Mouse (Mus musculus): ENCODE data around the gene Trak2. TPM values are rescaled to one million over a fixed set of nuclear protein-coding genes. Genes with fewer than 3 reads are reported as not detected.
A peak's percentile ranks its signal among the peaks of the same experiment; 100 is the strongest.
"Not testable (repeated sequence)": the region's sequence is repeated elsewhere in the genome, so short reads cannot be mapped to it uniquely, and the experiment has no call there.

The Trak2 gene
- total RNA-seq, 2 experiments from 2014 or later: 1,139 to 1,593 TPM

- ATAC-seq (replicated peaks; ENCODE audit: low FRiP score, poor library complexity, severe bottlenecking): peak; percentile 5
Measured at GRCm38 (mm10) chr1:58954578-58955410, 18.4 kb downstream of the Trak2 start.

- ATAC-seq (replicated peaks; ENCODE audit: low FRiP score, poor library complexity, severe bottlenecking): peak; percentile 82
Measured at GRCm38 (mm10) chr1:58953686-58954434, 19.4 kb downstream of the Trak2 start.

DNA sequence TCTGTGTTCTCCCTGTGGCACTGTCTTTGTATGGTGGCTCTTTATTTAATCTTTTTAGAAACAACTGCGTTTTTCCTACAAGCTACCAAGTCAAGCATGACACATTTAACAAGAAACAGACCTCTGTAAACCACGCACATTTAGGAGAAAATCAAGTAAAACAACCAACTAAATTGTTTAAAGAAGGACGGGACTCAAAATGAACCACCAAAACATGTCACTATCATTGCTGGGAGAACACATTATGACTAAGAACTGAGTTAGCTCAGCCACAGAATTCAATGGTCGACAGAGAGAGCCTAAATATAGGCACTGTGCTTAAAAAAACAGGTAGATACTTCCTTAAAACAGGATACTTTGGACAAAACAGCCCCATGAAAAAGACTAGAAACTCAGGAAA is 20.2 kb downstream of the Trak2 start:
- no peak for ATAC-seq (replicated peaks; ENCODE audit: low FRiP score, poor library complexity, severe bottlenecking)

DNA sequence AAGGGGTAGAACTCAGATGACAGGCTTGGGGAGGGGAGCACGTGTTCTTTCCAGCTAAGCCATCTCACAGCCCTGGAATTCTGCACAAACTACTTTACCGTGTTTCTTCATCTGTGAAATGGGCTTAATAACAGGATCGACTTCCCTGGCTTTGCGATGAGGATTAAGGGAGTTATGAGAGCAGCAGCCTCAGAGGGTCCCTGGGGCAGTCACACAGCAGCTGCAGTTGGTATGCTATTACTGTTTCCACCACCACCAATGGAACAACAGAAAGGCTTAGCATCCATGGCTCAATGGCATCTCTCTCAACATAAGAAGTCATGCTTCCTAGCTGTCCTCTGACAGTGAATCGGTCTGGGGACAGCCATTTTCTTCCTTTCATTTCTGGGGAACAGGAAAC is 20.7 kb downstream of the Trak2 start:
- ATAC-seq (replicated peaks; ENCODE audit: low FRiP score, poor library complexity, severe bottlenecking): no peak

GRCm38 (mm10) chr1:58951841-58952240 is 21.4 kb downstream of the Trak2 start:
- no peak for ATAC-seq (replicated peaks; ENCODE audit: low FRiP score, poor library complexity, severe bottlenecking)

DNA sequence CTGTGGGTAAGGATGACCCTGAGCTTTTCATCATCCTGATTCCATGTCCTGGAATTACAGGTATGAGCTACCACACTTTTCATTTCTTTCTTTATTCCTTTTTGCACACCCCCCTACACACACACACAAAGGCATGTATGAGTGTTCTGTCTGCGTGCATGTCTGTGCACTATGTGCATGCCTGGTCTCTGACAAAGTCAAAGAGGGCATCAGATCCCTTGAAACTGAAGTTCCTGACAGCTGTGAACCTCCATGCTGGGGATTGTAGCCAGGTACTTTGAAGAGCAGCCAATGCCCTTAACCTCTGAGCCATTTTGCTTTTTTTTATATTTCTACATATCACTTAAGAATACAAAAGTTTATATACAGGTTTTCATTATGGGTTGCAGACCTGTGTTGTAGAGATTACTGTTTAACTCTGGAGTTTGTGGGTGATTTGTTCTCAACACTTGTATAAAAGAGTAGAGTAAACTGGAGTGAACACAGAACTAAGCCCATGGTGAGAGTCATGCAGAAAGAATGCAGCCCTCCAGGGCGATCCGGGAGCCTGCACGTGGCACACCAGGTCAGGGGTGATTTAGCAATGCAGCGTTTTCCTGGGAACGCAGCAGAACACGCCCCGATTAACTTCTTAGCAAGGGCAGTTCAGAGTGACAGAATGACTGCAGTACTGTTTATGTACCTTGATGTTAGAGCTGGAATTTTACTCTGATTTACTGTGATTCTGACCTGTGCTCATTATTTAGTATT is 22.2 kb downstream of the Trak2 start:
- ATAC-seq (replicated peaks; ENCODE audit: low FRiP score, poor library complexity, severe bottlenecking): no peak

DNA sequence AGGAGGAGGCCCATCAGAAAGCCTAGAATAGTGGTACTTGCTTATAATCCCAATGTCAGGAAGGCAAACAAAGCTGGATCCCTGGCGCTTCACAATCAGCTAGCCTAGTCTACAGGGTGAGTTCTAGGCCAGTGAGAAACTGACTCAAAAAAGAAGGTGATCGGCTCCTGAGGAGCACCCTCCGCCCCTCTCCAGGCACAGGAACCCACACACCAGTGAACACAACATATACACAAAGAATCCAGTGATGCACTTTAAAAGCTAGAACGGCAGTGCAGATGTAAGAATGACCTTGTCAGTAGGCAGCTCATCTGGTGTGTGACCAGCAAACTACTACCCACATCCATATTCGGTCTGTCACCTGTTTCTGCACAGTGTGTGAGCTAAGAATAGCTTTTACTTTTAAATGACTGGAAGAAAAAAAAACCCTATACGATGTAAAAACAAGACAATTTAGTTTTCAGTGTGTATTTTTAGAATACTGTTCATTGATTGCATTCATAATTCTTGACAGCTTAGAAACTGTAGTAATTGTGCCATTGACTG is 23.6 kb downstream of the Trak2 start:
- no peak for ATAC-seq (replicated peaks; ENCODE audit: low FRiP score, poor library complexity, severe bottlenecking)

GRCm38 (mm10) chr1:58946718-58947117 is 26.5 kb downstream of the Trak2 start:
- ATAC-seq (replicated peaks; ENCODE audit: low FRiP score, poor library complexity, severe bottlenecking): 0 out of 2 replicates have a peak, but pooled peaks have one; percentile 29

- ATAC-seq (replicated peaks; ENCODE audit: low FRiP score, poor library complexity, severe bottlenecking): no peak
Measured at GRCm38 (mm10) chr1:58945960-58946670, 27.1 kb downstream of the Trak2 start.

DNA sequence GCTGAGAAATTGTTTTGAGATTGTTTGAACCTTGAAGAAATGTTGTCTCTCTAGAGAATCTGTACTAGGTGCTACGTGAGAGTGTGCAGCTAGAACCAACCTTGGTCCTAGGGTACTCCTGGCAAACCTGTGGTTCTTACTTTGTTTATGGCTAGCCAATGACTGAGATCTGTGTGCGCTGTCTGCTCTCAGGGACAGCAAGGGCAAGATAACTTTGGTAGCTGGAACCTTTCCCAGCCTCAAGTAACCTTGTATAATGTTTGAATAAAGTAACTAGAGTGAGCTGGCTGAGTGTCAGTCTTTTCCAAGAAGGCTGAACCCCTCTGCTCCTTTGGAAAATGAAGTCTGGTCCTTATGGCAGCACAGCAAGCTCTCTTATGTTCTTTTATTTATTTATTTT is 27.7 kb downstream of the Trak2 start:
- no peak for ATAC-seq (replicated peaks; ENCODE audit: low FRiP score, poor library complexity, severe bottlenecking)

- peak; percentile 62 for ATAC-seq (replicated peaks; ENCODE audit: low FRiP score, poor library complexity, severe bottlenecking)
Measured at GRCm38 (mm10) chr1:58937606-58938099, 35.6 kb downstream of the Trak2 start.

DNA sequence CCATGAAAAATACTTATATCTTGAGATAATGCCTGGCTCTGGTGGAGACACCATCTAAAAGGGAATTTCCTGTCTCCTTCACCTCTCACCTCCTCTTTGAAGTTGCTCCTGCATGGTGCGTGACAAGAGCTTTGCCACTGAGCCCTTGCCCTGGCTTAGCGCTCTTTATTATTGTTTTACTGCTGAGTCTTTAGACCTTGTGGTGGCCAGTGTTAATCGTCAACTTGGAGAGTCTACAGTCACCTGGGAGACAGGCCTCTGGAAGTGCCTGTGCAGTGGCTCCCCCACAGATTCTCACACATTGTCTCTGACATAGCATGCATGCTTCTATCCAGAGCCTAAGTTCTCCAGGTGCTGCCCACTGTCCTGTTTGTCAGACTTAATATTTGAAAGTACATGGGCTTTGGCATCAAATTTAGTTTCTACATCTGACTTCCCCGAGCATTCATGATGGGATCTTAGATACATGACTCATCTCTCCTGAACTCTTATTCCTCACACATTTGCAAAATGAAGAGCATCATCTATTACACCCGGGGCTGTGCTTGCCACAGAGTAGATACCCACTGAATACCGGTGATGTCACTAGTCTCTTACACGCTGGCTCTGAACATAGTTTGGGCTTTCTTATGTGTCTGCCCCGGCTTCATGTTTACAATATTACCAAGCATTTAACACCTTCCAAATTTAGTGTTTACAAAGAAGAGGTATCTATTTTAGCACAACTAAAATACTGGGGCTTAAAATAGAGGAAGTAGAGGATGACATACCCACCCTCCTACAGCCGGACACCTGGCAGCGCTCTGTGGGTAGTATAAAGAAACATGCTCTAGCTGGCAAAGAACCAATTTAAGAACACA is 36.3 kb downstream of the Trak2 start:
- peak; percentile 70 for ATAC-seq (replicated peaks; ENCODE audit: low FRiP score, poor library complexity, severe bottlenecking)

DNA sequence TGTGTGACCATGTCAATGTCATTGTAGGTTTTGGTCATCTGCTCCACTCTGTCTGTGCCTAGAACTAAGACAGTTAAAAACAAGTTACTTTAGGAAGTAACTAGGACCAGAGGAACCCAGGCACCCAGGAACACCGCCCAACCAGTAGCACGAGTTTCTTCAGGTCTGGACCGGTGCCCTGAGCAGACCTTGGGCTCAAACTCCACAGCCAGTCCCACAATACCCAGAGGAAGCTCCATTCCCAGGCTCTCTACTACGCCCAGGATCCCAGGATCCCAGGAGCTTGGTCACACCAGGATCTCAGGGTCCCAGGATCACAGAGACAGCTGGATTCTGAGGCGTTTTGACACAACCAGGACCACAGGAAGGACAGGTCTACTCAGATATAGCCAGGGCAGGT is 46.6 kb downstream of the Trak2 start:
- 0 out of 2 replicates have a peak, but pooled peaks have one; percentile 27 for ATAC-seq (replicated peaks; ENCODE audit: low FRiP score, poor library complexity, severe bottlenecking)

DNA sequence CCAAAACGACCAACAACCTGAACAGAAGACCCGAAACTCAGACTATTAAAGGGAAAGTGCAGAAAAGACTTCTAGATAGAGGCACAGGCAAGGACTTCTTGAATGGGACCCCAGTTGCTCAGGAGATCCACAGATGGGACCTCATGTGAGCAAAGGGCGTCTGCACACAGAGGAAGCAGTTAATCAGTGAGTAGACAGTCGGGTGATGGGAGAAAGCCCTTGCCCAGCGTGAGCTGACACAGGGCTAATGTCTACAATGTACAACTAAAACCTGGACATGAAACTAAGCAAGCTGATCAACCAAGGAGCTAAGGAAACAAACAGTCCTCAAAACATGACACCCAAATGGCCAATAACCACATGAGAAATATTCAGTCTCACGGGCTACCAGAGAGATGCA is 55.7 kb downstream of the Trak2 start:
- ATAC-seq (replicated peaks; ENCODE audit: low FRiP score, poor library complexity, severe bottlenecking): no peak

DNA sequence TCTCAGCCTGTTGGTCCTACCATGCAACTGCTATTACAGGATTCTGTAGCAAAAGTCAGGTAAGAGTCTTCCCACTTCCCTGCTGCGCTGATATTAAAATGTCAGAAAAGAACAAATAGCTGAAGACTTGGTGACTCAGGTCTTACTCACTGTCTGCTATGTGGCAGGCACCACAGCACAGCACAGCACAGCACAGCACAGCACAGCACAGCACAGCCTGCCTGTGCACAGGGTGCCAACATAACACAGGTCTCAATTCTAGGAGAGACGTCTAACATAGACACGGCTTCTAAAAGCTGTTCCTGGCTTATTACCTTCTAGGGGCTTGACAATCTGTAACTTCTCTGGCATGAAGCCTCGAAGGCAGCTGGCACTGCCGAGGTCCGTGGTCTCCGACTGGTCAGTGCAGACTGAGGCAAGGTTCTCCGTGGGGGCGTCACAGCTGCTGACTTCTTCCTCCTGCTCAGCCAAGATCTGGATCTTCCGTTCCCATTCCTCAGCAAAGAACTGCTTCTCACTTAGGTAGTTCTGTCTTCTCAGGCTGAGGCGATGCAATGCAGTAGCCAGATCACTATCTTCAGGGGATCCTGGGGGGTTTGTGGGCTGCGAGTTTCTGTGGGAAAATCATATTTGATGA is 63.5 kb downstream of the Trak2 start:
- no peak for ATAC-seq (replicated peaks; ENCODE audit: low FRiP score, poor library complexity, severe bottlenecking)

DNA sequence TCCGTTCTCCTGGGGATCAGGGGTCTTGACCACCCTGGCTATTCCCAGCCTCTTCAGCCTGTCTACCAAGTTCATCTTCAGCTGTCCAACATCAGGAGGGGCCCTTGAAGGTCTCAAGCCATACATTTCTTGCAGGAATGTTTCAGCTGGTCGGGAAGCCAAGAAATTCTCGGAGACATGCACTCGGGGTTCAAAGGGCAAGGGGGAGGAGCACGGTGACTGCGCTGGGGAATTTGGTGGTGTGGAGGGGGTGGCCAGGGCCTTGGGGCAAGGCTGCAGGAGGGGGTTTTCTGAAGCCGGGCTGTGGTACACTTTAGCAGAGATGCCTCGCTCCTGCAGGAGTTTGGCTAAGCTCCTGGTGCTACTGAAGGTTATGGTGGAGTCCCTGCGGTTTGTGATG is 69.5 kb downstream of the Trak2 start:
- no peak for ATAC-seq (replicated peaks; ENCODE audit: low FRiP score, poor library complexity, severe bottlenecking)

- 0 out of 2 replicates have a peak, but pooled peaks have one; percentile 39 for ATAC-seq (replicated peaks; ENCODE audit: low FRiP score, poor library complexity, severe bottlenecking)
Measured at GRCm38 (mm10) chr1:58897561-58897960, 75.7 kb downstream of the Trak2 start.

DNA sequence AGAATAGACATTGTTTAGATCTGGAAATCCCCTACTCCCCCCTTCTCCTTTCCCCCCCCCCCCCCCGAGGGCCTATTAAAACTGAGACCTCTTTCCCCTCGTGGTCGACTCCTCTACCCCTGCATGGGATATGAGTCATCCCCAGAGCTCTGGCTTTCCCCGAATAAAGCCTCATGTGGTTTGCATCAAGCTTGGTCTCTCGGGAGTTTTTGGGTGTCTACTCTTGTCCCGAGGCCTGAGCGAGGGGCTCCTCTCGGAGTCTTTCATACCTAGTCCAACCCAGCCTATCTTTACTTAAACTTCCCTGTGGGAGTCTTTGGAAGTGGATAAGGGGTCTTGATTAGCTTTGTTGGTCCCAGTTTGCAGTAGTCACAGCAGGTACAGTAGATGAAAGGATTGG is 80.8 kb downstream of the Trak2 start:
- not testable (repeated sequence) for ATAC-seq (replicated peaks; ENCODE audit: low FRiP score, poor library complexity, severe bottlenecking)

All from erythroblast, adult 5-6 weeks (primary cell).